Mouse (Mus musculus) embryonic facial prominence, embryonic 13.5 days (tissue): Measurements from ENCODE around the gene Gm8765. TPM values are rescaled to one million over a fixed set of nuclear protein-coding genes. Genes with fewer than 3 reads are reported as not detected.
"Not testable (repeated sequence)": the region's sequence is repeated elsewhere in the genome, so short reads cannot be mapped to it uniquely, and the experiment has no call there.

Source experiments
- ATAC-seq: fragments of 200-750 bp; cut with Nextera tagmentation; 2 replicates; pipeline ENCODE4 v1.8.0; 2017; ENCODE audit warnings: low read depth; ENCODE audit not compliant: insufficient number of reproducible peaks, insufficient read depth, low FRiP score, low TSS enrichment
- H3K27ac ChIP-seq: fragments of 300-500 bp; sonication (generic); 2 replicates; pipeline ENCODE4 v1.5.1; 2015; ENCODE audit warnings: moderate library complexity, mild to moderate bottlenecking, inconsistent platforms
- H3K27me3 ChIP-seq: fragments of 300-500 bp; sonication (generic); 2 replicates; pipeline ENCODE4 v1.6.1; 2015; ENCODE audit warnings: mild to moderate bottlenecking, inconsistent platforms
- H3K36me3 ChIP-seq: fragments of 300-500 bp; sonication (generic); 2 replicates; pipeline ENCODE4 v1.6.1; 2015; ENCODE audit warnings: mild to moderate bottlenecking, inconsistent platforms
- H3K4me1 ChIP-seq: fragments of 300-500 bp; sonication (generic); 2 replicates; pipeline ENCODE4 v1.6.1; 2015; ENCODE audit warnings: inconsistent platforms
- H3K4me2 ChIP-seq: fragments of 300-500 bp; sonication (generic); 2 replicates; pipeline ENCODE4 v1.6.1; 2015; ENCODE audit warnings: moderate library complexity, mild to moderate bottlenecking, inconsistent platforms
- H3K4me3 ChIP-seq: fragments of 300-500 bp; sonication (generic); 2 replicates; pipeline ENCODE4 v1.5.1; 2015; ENCODE audit warnings: mild to moderate bottlenecking, inconsistent platforms
- H3K9ac ChIP-seq: fragments of 300-500 bp; sonication (generic); 2 replicates; pipeline ENCODE4 v1.6.1; 2015; ENCODE audit warnings: mild to moderate bottlenecking, inconsistent platforms
- H3K9me3 ChIP-seq: fragments of 300-500 bp; sonication (generic); 2 replicates; pipeline ENCODE4 v1.6.1; 2016; ENCODE audit warnings: inconsistent platforms
- WGBS: fragments of 180-500 bp; shearing (Covaris S2); methylation state at CpG from one replicate; pipeline ENCODE4 v1.1.7; 2015; ENCODE audit warnings: mixed read lengths; 5-methylcytosine and 5-hydroxymethylcytosine counted together
- microRNA-seq: library from miRNA; unstranded; fragments of <30 nt; microRNA quantifications from one replicate; pipeline ENCODE4, GENCODE M21; 2016
- polyA plus RNA-seq: library from polyadenylated mRNA; unstranded; fragments of >200 nt; fragmentation: Nextera tagmentation; extraction: Ambion mirVana; gene quantifications from 2 replicates; pipeline ENCODE4 v1.2.1, GENCODE M21; 2015

The Gm8765 gene
- not detected in 2 replicates for polyA plus RNA-seq

- H3K36me3 ChIP-seq, H3K27ac ChIP-seq, H3K9ac ChIP-seq, H3K4me2 ChIP-seq, H3K9me3 ChIP-seq, H3K27me3 ChIP-seq, H3K4me1 ChIP-seq, ATAC-seq, H3K4me3 ChIP-seq: not testable (repeated sequence)
- 65% methylated on average over 2 of the region's 2 CpGs for WGBS
Measured at GRCm38 (mm10) chr13:50698012-50698411, at the start of gene Gm8765. TSS of gene Gm8765 (plus strand) at chr13:50698312.

GRCm38 (mm10) chr13:50648771-50649170 is 49.3 kb upstream of the Gm8765 start:
- H3K4me3 ChIP-seq, H3K9me3 ChIP-seq, H3K27ac ChIP-seq, H3K4me1 ChIP-seq, H3K27me3 ChIP-seq, H3K4me2 ChIP-seq, H3K36me3 ChIP-seq, H3K9ac ChIP-seq, ATAC-seq: not testable (repeated sequence)
- 74% methylated on average over 2 of the region's 2 CpGs for WGBS

GRCm38 (mm10) chr13:50750282-50750681 is 52.2 kb downstream of the Gm8765 start:
- H3K36me3 ChIP-seq, H3K27me3 ChIP-seq, H3K27ac ChIP-seq, H3K4me1 ChIP-seq, H3K4me2 ChIP-seq, H3K9me3 ChIP-seq, ATAC-seq, H3K4me3 ChIP-seq, H3K9ac ChIP-seq: not testable (repeated sequence)

- Histone ChIP-seq H3K27ac (no peak overlapping the region), H3K27me3 (no peaks in the 10 kb centered on the region), H3K9me3 (no peaks in the 10 kb centered on the region), H3K4me1 (no peaks in the 10 kb centered on the region), H3K4me2 (no peak overlapping the region), H3K4me3 (no peak overlapping the region), H3K9ac (no peak overlapping the region), H3K36me3 (no peaks in the 10 kb centered on the region)
- no peak for ATAC-seq
- WGBS = 87% methylated on average over 2 of the region's 2 CpGs
Measured at GRCm38 (mm10) chr13:50751732-50752131, 53.6 kb downstream of the Gm8765 start.

GRCm38 (mm10) chr13:50752961-50753360 is 54.8 kb downstream of the Gm8765 start:
- not testable (repeated sequence) for ATAC-seq, H3K36me3 ChIP-seq, H3K4me3 ChIP-seq, H3K4me2 ChIP-seq, H3K27me3 ChIP-seq, H3K9me3 ChIP-seq, H3K9ac ChIP-seq, H3K27ac ChIP-seq, H3K4me1 ChIP-seq

Small RNA genes lying within 50 kb of the gene (microRNA-seq; reads per million reads assigned to microRNA genes)
- not detected for gene Gm23952

Other genes with a start within 250 kb of the Gm8765 start
- gene Nutm2, start 231.0 kb upstream of the Gm8765 start, polyA plus RNA-seq = not detected in 2 replicates
- not detected in 2 replicates for gene Gm904, start 55.1 kb upstream of the Gm8765 start, polyA plus RNA-seq